Mouse (Mus musculus) kidney, postnatal 10 days (tissue): ENCODE measurements at regions not wholly inside any gene's neighbourhood (a gene's known extent, or its start where the extent isn't known, plus 50 kb on each side); places are given as distances from the start of the nearest gene placed in this dataset.
A peak's percentile ranks its signal among the peaks of the same experiment; 100 is the strongest.

Source experiments
- DNase-seq: peaks from one replicate; pipeline ENCODE4 v3.0.0; 2021; ENCODE audit warnings: mixed read lengths

DNA sequence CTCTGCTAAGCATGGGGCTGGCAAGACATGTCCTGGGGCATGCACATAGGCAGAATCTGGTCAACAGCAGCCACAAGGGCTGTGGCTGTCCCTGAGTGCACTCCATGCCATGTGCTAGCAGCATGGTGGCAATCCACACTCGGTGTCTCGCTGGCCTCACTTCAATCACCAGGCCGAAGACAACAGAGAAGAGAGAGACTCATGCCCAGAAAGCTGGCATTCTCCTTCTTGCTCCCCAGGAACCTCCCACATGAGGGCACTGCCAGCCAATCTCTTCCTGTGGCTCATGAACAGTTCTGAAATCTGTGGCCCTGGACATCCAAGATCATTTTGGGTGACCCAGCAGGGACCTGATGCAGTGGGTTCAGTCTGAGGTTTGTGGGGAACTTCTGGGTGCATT lies 74.5 kb upstream of the Gm26897 start:
- DNase-seq: no peak

DNA sequence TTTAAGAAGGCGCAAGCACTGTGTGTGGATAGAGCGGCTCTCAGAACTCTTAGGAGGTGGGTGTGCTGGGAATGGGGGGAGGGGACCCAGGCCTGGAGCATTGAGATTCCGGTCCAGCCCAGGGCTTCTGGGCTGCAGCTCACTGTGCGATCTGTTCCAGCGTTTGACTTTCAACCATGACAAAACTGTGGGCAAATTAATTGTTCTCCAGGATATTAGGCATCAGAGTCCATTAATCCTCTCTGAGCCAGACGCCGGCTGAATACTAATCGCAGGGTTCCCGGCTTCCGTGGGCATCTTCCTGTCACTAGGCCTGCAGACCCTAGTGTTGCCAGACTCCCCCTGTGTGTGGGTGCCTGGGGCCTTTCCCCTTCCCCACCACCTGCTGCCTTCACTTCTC lies 73.3 kb upstream of the Gm26897 start:
- DNase-seq: no peak

DNA sequence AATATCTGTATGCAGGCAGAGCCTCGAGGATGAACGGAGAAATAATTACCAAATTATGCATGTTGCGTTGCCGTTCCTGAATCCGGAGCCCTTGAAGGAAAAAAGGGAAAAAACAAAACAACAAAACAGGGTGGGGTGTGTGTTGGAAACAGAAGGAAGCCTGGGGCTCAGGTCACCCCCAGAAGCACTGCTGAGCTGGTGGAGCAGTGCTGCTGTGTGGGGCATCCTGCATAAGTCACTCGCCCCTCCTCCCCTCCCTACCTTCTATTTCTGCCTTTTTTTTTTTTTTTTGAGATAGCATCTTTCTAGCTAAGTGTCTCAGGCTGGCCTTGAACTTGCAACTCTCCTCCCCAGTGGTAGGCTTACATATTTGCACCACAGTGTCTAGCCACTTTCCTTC lies 72.8 kb upstream of the Gm26897 start:
- no peak for DNase-seq

- DNase-seq: peak; percentile 51
Observed at GRCm38 (mm10) chr5:111661971-111662370, 71.8 kb upstream of the Gm26897 start.

DNA sequence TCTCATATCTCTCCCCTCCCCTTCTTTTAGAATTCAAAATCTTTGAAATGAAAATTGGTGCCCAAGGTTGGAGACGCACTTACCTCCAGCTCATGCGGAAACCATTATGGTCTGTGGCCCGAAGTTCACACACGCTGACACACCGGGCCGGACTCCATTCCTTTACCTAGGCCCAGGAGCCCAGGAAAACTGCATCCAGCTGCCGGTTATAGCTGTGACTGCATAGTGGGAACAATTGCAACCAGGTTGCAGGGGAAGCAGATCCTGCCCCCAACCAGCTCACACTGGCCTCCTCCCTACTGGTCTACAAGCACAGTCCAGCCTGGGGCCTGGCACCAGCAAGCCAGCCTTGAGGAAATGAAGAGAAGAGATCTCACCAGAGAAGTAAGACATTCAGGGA lies 69.9 kb upstream of the Gm26897 start:
- no peak for DNase-seq

DNA sequence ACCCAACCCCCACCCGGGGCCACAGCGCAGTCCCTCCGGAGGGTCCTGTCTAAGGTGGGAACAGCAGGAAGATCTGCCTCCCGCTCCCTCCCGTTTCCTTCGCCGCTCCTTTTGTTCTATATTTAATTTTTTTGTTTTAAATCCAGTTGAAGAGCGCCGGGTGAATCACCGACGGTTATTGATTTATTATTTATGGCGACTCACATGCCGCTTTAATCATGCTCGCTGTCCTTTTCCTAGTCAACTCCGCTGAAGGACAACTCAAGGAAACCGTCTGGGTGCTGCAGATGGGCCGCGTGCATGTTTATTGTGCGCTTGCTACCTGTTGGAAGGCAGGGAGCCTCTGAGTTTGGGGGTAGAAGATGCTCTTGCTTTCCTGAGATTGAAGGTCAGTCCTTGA lies 68.3 kb upstream of the Gm26897 start:
- no peak for DNase-seq

DNA sequence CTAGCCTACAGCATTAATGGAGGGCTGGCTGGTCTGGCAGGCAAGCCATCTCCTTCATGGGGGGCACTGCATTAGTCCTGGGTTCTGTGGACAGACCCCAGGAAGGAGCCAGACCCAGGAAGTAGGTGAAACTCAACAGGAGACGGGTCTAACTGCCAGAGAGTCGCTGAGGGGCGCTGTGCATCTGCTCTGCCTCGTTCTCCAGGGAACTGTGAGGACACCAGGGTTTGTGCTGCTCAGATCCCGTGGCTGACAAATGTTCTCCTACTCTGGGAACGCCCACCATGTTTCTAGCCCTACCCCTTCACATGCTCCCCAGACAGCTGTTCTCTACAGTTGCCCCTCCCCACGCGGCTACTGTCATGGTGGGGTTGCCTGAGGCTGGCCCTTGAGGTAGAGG lies 67.7 kb upstream of the Gm26897 start:
- no peak for DNase-seq

DNA sequence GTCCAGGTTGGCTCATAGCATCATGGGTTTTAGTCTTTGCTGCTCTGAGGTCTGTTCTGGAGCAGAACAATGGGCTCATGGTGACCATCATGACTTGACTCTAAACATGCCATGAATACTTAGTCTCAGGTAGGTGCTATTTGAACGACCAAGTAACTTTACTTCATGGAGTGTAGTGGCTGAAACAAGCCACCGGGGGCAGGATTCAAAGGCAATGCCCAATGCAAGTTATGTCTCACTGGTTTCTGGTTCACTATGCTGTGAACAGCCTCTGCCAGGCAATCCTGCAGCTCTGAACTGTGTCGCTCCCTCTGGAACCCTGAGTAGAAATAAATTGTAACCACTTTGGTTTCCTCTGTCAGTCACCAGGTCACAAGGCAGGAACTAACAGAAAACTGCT lies 65.8 kb upstream of the Gm26897 start:
- no peak for DNase-seq

- no peak for DNase-seq
Observed at GRCm38 (mm10) chr5:111669139-111669538, 64.6 kb upstream of the Gm26897 start.

DNA sequence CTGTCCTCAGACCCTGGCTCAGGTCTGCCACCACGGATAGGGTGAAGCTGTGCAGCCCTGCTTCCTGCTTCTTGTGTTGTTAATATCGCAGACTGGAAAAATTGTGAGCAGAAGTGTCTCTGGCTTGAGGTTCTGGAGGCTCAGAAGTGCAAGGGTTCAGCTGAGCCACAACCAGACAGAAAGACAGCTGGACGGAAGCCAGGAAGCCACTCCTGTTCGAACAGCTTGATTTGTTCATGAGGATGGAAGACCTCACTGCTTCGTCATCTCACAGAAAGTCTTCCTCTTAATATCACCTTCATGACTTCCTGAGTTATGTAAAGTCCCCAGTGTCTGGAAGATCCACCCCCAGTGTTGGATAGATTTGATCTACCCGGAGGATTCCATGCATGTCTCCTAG lies 62.0 kb upstream of the Gm26897 start:
- no peak for DNase-seq

- DNase-seq: no peak
Observed at GRCm38 (mm10) chr5:111674976-111675672, 58.6 kb upstream of the Gm26897 start.

DNA sequence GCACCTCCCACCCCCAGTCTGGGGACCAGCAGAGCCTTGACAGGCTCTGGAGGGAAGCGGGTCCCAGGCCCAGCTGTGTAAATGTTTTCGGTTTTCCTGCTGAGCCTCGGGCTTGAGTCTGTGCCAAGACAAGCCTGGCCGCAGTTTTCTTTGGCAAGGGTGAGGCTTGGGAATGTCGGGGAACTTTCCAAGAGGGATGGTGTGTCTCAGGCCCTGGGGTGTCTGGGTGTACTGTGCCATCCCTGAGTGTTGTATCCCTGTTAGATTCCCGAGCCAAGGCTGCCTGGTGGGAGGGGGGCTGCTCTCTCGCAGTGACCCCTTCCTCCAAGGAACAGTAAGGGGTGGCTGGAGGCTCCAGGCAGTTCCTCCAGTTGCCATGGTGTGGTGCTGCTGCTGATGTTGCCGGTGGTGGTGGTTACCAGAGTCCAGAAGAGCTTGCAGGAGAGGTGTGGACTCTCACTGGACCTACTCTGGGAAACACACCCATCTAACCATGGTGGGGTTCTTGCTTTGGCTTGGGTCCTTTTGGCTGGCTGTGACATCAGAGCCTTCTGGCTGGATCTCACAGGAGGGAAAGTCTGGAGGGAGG lies 58.0 kb upstream of the Gm26897 start:
- DNase-seq: peak; percentile 92

GRCm38 (mm10) chr5:111677847-111678311 lies 55.8 kb upstream of the Gm26897 start:
- DNase-seq: no peak

DNA sequence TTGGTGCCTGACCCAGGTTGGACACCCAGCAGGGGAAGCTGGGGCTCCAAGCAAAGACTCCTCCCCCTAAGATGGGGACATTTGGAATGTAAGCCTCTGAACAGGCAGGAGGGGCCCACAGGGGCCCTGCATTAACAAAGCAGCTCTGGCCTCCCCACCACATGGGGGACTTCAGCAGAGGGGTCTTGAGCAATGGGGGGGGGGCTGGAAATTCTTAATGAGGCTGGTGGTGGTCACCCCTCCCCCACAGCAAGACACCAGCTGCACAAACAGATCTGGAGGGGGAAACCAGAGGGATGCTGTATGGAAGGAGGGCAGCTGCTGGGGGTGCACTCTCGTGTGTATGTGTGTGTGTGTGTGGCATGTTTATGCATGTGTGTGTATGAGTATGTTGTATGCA lies 55.2 kb upstream of the Gm26897 start:
- DNase-seq: no peak

DNA sequence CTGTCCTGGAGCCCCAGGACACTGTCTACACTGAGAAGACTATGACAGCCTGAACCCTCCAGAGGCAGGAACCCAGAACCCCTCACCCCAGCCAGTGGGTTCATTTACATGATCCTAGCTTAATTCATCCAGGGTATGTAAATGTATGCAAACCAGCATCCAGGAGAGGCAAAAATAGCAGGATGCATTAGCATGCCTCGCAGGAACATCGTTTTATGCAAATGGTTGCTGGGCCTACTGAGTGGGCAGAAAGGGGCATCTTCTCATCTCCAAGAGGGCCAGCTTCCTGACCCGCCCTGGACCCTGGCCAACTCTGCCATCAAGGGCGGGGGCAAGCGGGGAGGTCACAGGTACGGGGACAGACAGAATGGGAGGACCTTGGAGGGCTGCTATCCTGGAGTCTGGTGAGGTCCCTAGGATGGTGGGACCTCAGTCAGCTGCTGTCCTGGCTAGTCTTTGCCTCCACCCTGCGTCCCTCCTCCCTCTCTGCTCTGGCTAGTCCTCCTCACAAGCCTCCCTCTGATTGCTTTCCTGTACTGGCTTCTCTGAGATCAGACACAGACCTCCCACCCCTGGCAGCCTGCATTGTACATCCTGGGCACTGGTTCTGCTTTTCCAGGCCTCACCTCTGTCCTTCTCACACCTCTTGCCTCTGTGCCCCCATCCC lies 52.2 kb upstream of the Gm26897 start:
- DNase-seq: no peak

GRCm38 (mm10) chr5:111682899-111683298 lies 50.8 kb upstream of the Gm26897 start:
- DNase-seq: peak; percentile 72
